Mouse (Mus musculus) lung, adult 18-20 months (tissue): ENCODE results near the gene E2f7.

Source experiments
- DNase-seq, 2 experiments: peaks; one replicate each; pipeline ENCODE4 v3.0.0; 2022; ENCODE audit warnings: mixed read lengths in 2 of 2

The E2f7 gene

GRCm38 (mm10) chr10:110744686-110745639 lies at the start of gene E2f7:
TSS of gene E2f7 (plus strand) at chr10:110745439.
- peak; percentile 88 to 91 for DNase-seq

- no peak for DNase-seq
These were observed 44.0 kb upstream of the E2f7 start for GRCm38 (mm10) chr10:110701276-110701675.

GRCm38 (mm10) chr10:110705672-110706071 lies 39.6 kb upstream of the E2f7 start:
- no peak for DNase-seq

GRCm38 (mm10) chr10:110707390-110708113 lies 37.7 kb upstream of the E2f7 start:
- no peak for DNase-seq

- peak in 1 of 2 experiments; percentile 10 for DNase-seq
These were observed 28.4 kb upstream of the E2f7 start for GRCm38 (mm10) chr10:110716887-110717286.

GRCm38 (mm10) chr10:110726431-110726830 lies 18.8 kb upstream of the E2f7 start:
- DNase-seq, result no peak

- DNase-seq, result peak; percentile 18 to 35
These were observed 17.4 kb upstream of the E2f7 start for GRCm38 (mm10) chr10:110727816-110728215.

- DNase-seq, result peak; percentile 44 to 63
These were observed 11.9 kb upstream of the E2f7 start for GRCm38 (mm10) chr10:110733343-110733742.

GRCm38 (mm10) chr10:110743701-110744100 lies 1.5 kb upstream of the E2f7 start:
- no peak for DNase-seq

GRCm38 (mm10) chr10:110744120-110744519 lies 1.1 kb upstream of the E2f7 start:
- DNase-seq, result peak in 1 of 2 experiments; percentile 10

GRCm38 (mm10) chr10:110745640-110746032 lies 397 bp downstream of the E2f7 start:
- DNase-seq, result no peak

GRCm38 (mm10) chr10:110749081-110749480 lies 3.8 kb downstream of the E2f7 start:
- no peak for DNase-seq

- peak in 1 of 2 experiments; percentile 16 for DNase-seq
These were observed 4.5 kb downstream of the E2f7 start for GRCm38 (mm10) chr10:110749510-110750305.

GRCm38 (mm10) chr10:110752849-110753248 lies 7.6 kb downstream of the E2f7 start:
- no peak for DNase-seq

GRCm38 (mm10) chr10:110755556-110755955 lies 10.3 kb downstream of the E2f7 start:
- DNase-seq, result no peak

- no peak for DNase-seq
These were observed 11.1 kb downstream of the E2f7 start for GRCm38 (mm10) chr10:110756271-110756793.

- peak in 1 of 2 experiments; percentile 48 for DNase-seq
These were observed 15.3 kb downstream of the E2f7 start for GRCm38 (mm10) chr10:110760552-110760951.

GRCm38 (mm10) chr10:110762134-110762884 lies 17.1 kb downstream of the E2f7 start:
- no peak for DNase-seq

- DNase-seq, result no peak
These were observed 18.2 kb downstream of the E2f7 start for GRCm38 (mm10) chr10:110763416-110763815.

- DNase-seq, result no peak
These were observed 24.3 kb downstream of the E2f7 start for GRCm38 (mm10) chr10:110769538-110769937.

GRCm38 (mm10) chr10:110773201-110773600 lies 28.0 kb downstream of the E2f7 start:
- DNase-seq, result no peak

GRCm38 (mm10) chr10:110773878-110774277 lies 28.6 kb downstream of the E2f7 start:
- no peak for DNase-seq
